In the genomic region with DNA sequence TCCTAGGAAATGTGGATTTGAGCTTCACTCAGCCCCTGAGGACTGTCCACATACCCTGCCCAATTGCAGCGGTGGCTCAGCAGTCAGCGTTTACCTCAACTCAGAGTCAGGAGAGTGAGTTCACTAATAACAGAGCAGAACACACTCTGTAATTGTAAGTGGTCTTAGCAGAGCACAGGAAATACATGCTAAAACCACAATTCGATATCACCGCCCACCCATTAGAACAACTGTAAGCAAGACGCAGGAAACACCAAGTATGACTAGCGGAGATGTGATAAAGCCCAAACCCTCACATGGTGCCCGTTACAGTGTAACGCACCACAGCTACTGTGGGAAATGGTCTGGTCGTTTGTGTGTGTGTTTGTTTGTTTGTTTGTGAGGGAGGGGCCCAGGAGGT, we compare ENCODE assay signal across 22 mouse cellular contexts.
DNase-seq lines count a peak whose midpoint lies in the region; ATAC-seq and TF ChIP-seq lines count a peak whose summit lies in the region.
"Had no signal": no experiment of that assay in that cellular context is flagged by ENCODE, and none has a peak within 500 bp of the region (broad histone marks: within the 10 kb centered on the region; RNA-seq: fewer than 3 reads in every experiment).

No protein-coding gene starts in this region.

- peak; percentile 76 for TF ChIP-seq EP300 in liver, postnatal 0 days (IDR thresholded peaks at IDR 0.05; ENCODE audit: low read depth)

- peak overlapping the region; percentile 24; the same call in 1 of the 2 replicates for H3K4me2 ChIP-seq in liver, postnatal 0 days (ENCODE audit: low read depth, low read length)
- H3K4me2 ChIP-seq in hindbrain, embryonic 16.5 days (ENCODE audit: low read length) = no peak overlapping the region
- H3K4me2 ChIP-seq: forebrain, embryonic 13.5 days; intestine, embryonic 15.5 days; neural tube, embryonic 13.5 days had no signal

- peak; percentile 12 for DNase-seq in thymus, postnatal 0 days (ENCODE audit: low spot score)
- no peak for DNase-seq in thymus, postnatal 36 days
- no peak for DNase-seq in liver, postnatal 0 days
- no peak for DNase-seq in embryo, embryonic 10 days (ENCODE audit: low spot score)
- no peak for DNase-seq in cerebellum, adult 9-11 months
- DNase-seq in lung, postnatal 36 days = no peak
- DNase-seq: adrenal gland, adult 8-10 months; B cell, adult 2 months; cerebellum, adult 8-10 months; gastrocnemius, postnatal 14 days; left cerebral cortex, postnatal 4 days; midbrain, embryonic 14.5 days; spleen, adult 18-20 months; thymus, postnatal 4 days had no signal

- no peak overlapping the region for H3K27ac ChIP-seq in liver, postnatal 0 days (ENCODE audit: low read depth)
- H3K27ac ChIP-seq in hindbrain, embryonic 16.5 days (ENCODE audit: low read depth, low read length) = no peak overlapping the region
- H3K27ac ChIP-seq: forebrain, embryonic 13.5 days; heart, embryonic 10.5 days; intestine, embryonic 15.5 days; neural tube, embryonic 13.5 days; stomach, postnatal 0 days had no signal

- no peaks in the 10 kb centered on the region for H3K9me3 ChIP-seq in liver, postnatal 0 days (ENCODE audit: low read length)
- H3K9me3 ChIP-seq in hindbrain, embryonic 16.5 days (ENCODE audit: control insufficient read depth, low read length) = no peaks in the 10 kb centered on the region
- H3K9me3 ChIP-seq: forebrain, embryonic 13.5 days; heart, embryonic 10.5 days; intestine, embryonic 15.5 days; neural tube, embryonic 13.5 days had no signal

- ATAC-seq in erythroid progenitor cell, adult 5-6 weeks (replicated peaks; ENCODE audit: low FRiP score, poor library complexity, severe bottlenecking) = peak; percentile 63
- peak; percentile 58 for ATAC-seq in liver, postnatal 0 days
- ATAC-seq in hindbrain, embryonic 16.5 days = no peak
- ATAC-seq: forebrain, embryonic 13.5 days; intestine, embryonic 15.5 days; Patski had no signal

- no peaks in the 10 kb centered on the region for H3K27me3 ChIP-seq in liver, postnatal 0 days (ENCODE audit: insufficient read depth, low read length)
- no peaks in the 10 kb centered on the region for H3K27me3 ChIP-seq in hindbrain, embryonic 16.5 days (replicated peaks; ENCODE audit: control insufficient read depth, insufficient read depth, low read length)
- H3K27me3 ChIP-seq: forebrain, embryonic 13.5 days; intestine, embryonic 15.5 days; neural tube, embryonic 13.5 days; Patski had no signal

- no peaks in the 10 kb centered on the region for H3K36me3 ChIP-seq in liver, postnatal 0 days (replicated peaks; ENCODE audit: insufficient read depth, low read length)
- no peaks in the 10 kb centered on the region for H3K36me3 ChIP-seq in hindbrain, embryonic 16.5 days (ENCODE audit: control insufficient read depth, insufficient read depth, low read length)
- H3K36me3 ChIP-seq: heart, embryonic 10.5 days; intestine, embryonic 15.5 days; neural tube, embryonic 13.5 days had no signal

- peak overlapping the region; percentile 10; the same call in 1 of the 2 replicates for H3K9ac ChIP-seq in liver, postnatal 0 days (replicated peaks)
- H3K9ac ChIP-seq in hindbrain, embryonic 16.5 days (ENCODE audit: low read depth, low read length) = no peak overlapping the region
- H3K9ac ChIP-seq: forebrain, embryonic 13.5 days; intestine, embryonic 15.5 days; neural tube, embryonic 13.5 days had no signal

- TF ChIP-seq CTCF in liver, postnatal 0 days (IDR thresholded peaks at IDR 0.05; ENCODE audit: low read depth) = no peak

- H3K4me3 ChIP-seq in liver, postnatal 0 days (ENCODE audit: low read depth, low read length) = no peak overlapping the region
- H3K4me3 ChIP-seq in hindbrain, embryonic 16.5 days (ENCODE audit: low read length) = no peak overlapping the region
- H3K4me3 ChIP-seq: forebrain, embryonic 13.5 days; heart, embryonic 10.5 days; intestine, embryonic 15.5 days; neural tube, embryonic 13.5 days had no signal

- WGBS in liver, postnatal 0 days (ENCODE audit: insufficient replicate concordance) = 47% methylated on average over 9 of the region's 9 CpGs
- 90% methylated on average over 9 of the region's 9 CpGs for WGBS in hindbrain, embryonic 16.5 days

- peaks cover 58% of the 10 kb centered on the region for H3K4me1 ChIP-seq in liver, postnatal 0 days (ENCODE audit: insufficient read depth)
- H3K4me1 ChIP-seq in hindbrain, embryonic 16.5 days (ENCODE audit: control insufficient read depth, insufficient read depth, low read depth, low read length) = no peaks in the 10 kb centered on the region
- H3K4me1 ChIP-seq: intestine, embryonic 15.5 days had no signal
